Mouse (Mus musculus) CD4-positive helper T cell, adult 2 months (primary cell): ENCODE data around the gene Il13.
A peak's percentile ranks its signal among the peaks of the same experiment; 100 is the strongest.

ENCODE experiments used
- DNase-seq: peaks from one replicate; pipeline ENCODE4 v3.0.0-alpha.2; 2012; ENCODE audit warnings: low read depth, missing footprints, low spot score

Gene Il13

DNA sequence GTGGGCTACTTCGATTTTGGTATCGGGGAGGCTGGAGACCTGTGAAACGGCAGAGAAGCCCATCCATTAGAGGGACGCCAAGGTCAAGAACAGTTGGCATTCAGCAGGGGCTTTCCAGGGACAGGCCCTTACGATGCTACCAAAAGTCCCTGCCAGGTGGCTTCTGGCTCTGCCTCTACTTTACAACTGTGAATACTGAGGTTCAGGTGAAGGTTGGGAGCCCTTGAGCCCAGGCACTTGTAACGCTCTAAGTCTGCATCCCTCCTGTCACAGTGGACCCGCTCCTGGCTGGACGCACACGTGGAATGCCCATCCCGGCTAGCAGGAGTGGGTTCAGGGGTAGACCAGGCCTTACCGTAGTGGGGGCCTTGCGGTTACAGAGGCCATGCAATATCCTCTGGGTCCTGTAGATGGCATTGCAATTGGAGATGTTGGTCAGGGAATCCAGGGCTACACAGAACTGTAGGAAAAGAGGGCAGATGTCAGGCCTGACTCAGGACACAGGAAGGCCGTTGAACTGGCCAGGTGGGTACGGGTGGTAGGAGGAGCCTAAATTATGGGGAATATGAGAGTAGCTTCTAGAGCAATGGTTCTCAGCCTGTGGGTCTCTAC, 2.3 kb downstream of the Il13 start:
- no peak for DNase-seq

DNA sequence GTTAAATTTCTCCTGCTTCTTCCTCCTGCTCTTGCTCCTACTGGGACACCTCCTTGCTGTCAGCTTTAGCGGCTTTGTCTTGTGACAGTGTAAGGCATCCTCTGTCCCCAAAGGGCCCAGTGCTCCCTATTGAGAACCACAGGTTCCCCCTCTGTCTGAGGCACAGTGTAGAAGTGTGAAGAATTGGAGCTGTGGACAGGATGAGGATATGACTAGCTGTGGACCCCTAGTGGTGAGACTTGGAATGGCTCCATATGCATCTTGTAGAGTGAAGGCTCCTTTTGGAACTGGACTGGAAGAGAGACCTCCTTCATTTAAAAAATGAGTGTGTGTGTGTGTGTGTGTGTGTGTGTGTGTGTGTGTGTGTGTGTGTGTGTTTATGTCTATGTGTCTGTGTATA, 6.6 kb downstream of the Il13 start:
- peak; percentile 83 for DNase-seq

DNA sequence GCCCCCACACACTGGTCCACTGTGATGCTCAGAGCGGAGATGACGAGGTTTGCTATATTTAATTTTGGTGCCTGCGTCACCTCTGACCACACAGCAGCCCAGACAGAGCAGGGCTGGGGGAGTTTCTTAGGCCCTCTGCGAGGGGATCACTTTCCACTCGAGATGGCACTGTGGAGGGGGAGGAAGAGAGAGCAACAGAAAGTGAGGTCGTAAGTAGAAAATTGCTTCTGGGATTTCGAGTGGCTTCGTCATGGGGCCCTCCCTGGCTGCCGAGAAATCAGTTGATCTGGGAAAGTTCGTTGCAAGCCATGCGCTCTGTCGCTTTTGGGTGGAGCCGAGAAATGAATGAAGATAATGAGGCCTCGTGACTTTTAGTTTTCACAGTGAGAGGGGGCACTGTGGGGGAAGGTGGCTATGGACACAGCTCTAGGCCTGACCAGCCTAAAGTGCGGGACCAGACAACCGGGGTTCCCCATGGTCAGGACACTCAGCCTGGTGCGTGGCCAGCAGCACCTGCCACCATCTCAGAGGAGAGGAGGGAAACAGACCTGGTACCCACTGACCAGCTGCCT, 7.6 kb downstream of the Il13 start:
- DNase-seq, result peak; percentile 74

DNA sequence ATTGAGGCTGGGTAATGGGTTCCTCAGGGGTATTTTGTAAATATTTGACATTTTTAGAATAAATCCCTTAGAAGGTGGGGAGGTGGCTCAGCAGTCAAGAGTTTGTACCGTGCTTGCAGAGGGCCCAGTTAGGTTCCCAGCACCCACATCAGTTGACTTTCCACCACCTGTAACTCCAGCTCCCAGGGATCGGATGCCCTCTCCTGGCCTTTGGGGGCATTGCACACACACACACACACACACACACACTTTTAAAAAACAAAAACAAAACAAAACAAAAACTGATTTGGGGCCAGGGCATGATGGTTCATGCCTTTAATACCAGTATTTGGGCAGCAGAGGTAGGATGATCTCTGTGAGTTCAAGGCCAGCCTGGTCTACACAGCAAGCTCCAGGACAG, 10.4 kb downstream of the Il13 start:
- DNase-seq, result no peak

DNA sequence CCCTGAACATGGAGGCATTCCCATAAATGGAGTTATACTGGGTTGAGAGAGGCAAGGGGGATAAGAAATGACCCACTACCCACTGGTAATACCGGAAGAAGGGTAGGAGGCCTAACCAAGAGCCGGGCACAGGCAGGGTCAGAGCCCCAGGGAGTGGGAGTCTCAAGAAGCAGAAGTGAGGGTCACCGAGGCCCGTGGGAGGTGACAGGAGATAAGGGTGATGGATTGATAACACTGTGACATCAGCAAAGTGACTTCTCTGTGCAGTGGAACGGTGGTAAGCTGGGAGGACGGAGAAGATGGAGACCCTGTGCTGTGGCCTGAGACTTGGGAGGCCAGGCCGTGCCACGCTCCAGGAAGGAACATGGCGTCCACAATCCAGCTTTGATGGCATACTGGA, 10.9 kb downstream of the Il13 start:
- no peak for DNase-seq

DNA sequence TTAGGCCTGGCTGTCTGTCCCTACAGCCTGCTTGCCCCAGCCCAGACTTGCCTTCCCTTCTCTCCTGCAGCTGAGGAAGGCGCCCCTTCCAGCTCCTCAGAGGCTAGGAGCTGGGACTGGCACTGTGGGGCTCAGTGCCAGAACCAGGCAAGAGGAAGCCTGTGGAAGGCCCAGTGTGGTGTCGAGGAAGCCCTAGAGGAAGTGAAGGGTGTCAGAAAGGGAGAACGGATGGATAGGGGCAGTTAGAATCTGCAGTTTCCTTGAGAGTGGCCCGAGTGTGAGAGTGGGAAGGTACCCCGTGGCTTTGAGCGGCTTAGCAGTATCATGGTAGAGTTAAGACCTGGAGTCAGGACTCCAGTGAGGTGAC, 12.1 kb downstream of the Il13 start:
- DNase-seq, result no peak

DNA sequence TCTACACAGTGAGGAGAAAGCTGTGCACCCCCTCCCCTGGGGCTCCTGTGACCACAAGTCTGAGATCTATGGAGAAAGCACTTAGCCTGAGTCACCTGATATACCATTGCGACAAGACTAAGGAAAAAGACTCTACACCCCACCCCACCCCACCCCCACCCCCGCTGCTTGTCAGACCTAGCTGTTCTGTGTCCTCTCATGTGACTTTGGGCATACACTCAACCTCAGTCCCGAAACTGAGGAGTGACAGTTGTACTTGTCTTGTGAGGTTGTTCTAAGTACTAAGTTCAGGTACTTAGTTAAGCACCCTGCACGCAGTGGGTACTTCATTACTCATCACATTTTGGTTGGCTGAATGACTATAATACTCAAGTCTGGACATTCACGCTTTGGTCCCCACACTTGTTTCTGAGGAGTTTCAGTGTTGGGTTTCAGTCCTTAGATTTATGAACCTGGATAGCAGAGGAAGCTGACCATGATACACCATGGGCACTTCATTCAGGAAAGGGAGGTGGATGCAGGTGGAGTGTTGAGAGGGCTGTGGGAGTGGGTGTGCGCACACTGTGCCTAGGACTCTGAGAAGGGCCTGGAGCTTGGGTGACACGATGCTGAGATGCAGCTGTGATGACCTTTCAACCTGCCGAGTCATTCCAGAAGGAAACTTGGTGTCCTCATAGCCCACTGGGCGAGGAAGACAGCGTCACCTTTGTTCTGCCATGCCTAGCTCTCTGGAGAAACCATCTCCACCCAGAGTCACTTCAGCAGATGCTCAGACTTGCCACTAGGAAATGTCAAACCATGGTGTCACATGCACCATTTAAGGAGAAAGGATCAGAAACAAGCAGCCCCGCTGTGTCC, 12.7 kb downstream of the Il13 start:
- no peak for DNase-seq

DNA sequence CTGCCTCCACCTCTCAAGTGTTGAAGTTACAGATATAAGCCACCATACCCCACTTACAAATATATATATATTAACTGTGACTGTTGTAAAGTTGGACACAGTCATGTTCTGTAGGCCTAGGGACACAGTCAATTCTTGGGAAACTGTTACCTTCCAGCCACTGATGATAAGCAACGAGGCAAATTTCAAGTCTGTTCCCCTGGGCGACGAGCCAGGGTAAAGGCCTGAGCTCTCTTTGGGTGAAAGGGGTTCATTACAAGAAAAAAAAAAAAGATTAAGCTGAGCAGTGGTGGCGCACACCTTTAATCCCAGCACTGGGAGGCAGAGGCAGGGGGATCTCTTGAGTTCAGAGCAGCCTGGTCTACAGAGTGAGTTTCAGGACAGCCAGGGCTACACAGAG, 14.4 kb downstream of the Il13 start:
- DNase-seq, result no peak

DNA sequence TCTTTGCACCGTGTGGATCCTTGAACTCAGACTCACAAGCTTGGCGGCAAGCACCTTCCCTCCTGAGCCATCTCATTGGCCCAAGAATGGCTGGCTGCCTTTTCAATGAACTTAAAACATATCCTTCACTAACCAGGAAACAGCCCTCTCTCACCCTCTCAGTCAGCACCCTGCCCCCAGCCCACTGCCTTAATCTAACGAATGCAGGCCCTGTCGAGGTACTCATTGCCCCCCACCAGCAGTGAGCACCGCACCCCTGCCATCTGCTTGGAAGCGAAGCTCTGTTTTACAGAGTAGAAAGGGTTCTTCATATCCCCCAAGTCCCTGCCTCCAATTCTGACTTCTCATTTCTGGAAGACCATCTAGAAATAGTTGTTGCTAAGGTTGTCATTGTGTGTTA, 15.1 kb downstream of the Il13 start:
- DNase-seq, result no peak

DNA sequence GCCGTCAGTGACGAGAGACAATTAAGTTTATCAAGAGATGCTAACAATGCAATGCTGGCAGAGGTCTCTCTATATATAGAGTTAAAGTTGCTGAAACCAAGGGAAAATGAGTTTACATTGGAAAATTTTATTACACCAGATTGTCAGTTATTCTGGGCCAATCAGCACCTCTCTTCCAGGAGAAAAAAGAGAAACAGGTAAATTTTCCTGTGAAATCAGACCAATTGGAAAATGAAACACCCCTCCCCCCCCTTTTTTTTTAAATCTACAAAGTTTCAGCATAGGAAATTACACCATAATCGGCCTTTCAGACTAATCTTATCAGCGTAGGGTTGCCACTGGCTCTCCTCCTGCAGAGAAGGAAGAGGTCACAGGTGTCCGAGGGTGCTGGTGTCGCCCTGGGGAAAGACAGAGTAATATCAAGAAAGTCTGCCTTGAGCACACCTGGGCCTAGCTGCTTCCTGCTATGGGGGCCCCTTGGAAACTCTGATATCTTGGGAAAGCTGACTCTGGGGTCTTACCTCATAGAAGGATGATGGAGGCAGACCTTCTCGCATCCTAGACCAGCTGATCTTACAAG, 15.8 kb downstream of the Il13 start, which contains the start of gene Il4:
Gene Il4, minus strand, starts transcription at position 51 of the 580 bp plus-strand sequence.
- no peak for DNase-seq

DNA sequence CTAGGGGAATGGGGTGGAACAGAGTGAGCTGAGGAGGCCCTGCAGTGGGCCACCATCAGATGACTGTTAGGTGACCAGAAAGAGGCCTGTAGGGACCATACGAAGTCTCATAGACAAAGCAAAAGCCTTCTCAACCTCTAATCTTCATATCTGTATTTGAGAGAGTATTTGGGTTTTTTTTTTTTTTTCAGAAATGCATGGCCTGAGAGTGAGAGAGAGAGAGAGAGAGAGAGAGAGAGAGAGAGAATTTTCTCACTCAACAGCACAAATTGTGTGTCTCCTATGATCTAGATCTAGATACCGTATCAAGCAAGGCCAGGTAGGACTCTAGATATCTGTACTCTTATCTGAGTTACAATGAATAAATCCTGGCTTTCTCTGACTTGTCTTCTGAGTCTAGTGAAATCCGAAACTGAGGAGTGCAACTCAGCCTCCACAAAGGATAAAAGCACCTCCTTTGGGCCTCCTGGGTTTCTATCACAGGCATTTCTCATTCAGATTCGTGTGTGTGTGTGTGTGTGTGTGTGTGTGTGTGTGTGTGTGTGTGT, 16.9 kb downstream of the Il13 start:
- peak; percentile 42 for DNase-seq

DNA sequence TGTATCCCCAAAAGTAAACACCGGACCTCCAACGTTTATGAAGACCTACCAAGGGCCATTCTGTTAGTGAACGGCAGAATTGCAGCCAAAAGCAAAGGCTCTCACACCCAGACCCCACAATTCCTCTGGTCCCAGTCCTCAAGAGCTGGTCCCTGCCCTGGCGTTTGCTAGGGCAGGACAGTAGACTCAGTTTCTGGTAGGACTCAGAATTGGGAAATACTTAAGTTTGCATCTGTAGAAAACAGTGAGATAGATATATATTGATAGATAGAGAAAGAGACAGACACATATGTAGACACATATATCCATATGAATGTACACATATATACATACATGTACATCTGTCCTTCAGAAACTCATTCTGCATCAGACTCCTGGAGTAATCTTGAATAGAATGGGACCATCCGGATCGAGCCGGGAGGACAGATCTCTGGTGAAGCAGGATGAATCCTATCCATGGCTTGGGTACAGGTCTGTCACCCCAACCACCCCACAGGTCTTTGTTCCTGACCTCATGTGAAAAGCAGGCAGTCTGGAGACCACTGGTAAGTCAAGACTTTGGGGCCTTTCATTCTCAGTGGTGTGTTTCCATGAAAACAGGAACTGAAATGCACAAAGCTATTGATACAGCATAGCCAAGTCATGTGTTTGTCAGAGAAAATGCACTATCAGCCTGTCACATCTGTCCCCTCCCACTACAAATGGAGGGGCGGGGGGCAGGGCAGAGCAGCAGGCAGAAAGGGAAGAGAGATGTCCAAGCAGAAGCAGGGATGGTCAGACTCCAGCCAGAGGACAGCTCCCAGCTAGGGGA, 17.5 kb downstream of the Il13 start:
- peak; percentile 74 for DNase-seq

DNA sequence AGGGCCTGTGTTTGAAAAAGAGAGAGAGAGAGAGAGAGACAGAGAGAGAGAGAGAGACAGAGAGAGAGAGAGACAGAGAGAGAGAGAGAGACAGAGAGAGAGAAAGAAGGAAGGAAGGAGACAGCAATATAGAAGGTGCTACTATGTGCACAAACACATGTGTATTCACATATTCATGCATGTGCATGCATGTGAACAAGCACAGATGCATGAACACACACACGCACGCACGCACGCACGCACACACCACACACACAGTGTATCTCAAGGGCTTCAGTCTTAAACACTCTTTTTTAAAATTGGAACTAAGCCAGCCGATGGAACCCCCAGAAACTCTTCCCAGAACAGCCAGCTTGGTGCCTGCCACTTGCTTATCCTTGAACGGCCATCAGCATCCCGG, 18.9 kb downstream of the Il13 start:
- DNase-seq, result no peak

DNA sequence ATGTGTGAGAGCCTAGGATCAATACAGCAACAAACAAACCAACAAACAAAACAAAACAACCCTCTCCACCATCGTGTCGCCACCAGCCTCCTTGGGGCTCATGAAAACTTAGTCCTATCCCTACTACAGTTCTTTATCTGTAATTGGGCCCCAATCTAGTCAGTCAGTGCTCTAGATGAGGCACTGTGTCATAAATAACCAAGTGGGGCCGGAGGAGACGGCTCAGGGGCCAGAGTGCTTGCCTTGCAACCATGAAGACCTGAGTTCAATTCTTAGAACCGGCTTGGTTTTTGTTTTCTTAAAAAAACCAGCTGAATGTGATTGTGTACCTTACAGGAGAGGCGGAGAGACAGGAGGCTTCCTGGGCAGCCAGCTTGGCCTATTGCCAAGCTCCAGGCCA, 19.3 kb downstream of the Il13 start:
- no peak for DNase-seq

DNA sequence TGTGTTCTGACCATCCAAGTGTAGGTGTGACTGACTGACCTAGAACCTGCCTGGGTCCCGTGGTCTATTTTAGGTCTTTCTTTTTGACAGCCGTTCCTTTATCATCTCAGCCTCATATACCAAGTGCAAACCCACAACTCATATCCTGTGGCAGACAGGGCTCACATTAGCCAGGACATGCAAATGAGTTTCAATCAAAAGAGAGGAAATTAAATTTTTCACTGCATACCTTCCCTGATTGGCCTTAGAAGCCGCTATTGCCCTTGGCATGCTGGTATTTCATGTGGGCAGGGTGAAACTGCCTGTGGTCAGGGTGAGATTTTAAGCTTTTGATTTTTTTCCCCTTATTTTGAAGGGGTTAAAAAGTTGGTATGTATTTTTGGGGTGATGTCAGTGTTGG, 24.8 kb downstream of the Il13 start:
- DNase-seq, result peak; percentile 66

DNA sequence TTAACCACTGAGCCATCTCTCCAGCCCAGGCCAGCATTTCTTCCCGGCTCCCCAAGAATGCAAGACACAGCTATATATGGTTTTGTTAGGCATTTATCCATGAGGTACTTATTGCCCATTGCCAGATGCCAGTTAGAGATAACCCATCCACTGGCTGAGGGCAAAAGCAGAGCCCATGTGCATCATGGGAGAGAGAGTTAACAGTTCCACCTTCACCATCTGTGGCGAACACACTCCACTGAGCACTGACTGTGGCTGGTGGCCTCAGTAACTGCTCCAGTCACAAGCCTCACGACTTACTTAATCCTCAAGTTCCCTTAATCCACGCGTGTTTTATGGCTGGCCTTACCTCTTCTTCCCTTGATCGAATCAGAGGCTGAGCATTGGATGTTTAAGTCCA, 25.3 kb downstream of the Il13 start:
- DNase-seq, result peak; percentile 39

DNA sequence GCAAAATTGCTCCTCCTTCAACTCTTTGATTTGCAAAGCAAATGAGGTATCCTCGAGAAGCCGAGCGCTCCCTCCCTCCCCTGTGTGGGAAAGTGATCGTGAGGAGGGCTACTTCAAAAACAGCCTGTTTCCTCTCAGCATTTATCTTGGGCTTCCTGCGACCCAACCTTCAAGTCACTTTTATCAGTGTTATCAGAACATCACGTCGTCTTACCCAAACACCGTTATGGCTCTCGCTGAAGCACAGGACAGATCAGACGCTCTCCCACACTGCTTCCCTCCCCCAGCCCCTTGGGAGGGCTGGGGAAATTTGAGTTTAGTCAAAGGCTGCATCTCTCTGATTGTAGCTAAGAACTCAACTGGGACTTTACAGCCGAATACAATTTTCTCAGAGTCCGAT, 28.9 kb downstream of the Il13 start:
- peak; percentile 79 for DNase-seq

DNA sequence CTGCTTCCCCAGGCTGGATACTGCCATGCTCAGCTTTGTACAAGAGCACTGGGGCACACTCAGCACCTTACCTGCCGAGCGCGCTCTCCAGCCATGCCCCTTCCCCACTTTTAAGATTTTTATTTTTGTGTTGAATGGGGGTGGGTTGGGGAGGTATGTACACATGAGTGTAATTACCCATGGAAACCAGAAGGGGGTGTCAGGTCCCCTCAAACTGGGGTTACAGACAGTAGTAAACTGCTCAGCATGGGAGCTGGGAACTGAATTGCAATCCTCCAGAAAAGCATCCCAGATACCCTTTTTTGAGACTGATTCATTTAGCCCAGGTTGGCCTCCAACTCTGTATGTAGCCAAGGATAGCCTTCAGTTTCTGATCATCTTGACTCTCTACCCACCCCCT, 29.5 kb downstream of the Il13 start:
- DNase-seq, result no peak

DNA sequence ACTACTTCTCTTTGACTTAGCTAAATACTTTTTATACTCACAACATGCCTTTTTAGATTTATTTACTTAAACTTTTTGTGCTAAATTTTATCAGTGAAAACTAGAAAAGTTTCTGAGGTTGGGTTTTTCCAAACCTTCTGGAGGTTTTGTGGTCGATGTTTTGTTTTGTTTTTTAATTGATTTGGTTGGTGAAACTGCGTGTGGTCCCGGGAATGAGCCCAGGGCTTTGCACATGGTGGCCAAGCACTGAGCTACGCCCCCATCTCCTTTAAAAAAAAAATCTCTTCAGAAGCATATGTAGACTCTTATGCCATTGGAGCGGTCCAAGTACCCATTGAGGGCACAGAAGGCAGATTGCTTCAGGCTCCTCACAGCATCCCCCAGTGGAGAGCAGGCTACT, 43.4 kb downstream of the Il13 start:
- DNase-seq, result peak; percentile 51

DNA sequence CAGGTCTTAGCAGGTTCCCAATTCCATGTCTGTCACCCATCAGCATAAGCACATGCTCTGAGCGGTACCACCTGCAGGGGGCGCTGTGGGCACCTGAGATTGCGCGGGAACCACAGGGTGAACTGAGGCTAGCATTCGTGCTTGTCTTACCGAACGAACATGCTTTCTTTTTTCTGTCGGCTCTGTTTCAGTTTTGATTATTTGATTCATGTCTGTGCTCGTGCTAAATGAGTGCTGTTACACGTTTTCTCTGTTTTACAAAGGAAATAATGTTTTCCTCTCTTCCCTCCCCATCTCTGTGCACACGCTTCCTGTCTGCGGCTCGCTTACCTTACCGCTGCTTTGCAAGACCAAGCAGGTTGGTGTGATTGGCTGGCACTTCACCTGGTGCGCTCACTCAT, 44.1 kb downstream of the Il13 start:
- peak; percentile 79 for DNase-seq

DNA sequence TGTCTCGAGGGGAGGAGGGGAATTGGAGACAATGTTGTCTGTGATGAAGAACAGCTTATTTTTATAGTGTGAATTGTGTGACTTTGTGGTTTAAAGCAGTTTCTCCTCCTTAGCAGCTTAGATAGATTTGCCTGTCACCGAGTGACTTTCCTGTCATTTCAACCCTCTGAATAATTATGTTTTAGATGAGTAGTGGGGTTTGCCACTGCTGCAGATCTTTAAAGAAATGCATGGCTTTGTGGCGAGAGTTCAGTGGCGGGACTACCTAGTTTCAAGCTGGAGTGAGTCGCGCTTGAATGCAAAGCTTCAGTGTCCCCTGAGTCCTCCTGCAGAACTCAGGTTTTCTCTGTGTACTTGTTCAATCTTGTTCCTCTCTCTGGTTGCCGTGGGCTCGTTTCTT, 46.2 kb downstream of the Il13 start:
- no peak for DNase-seq

DNA sequence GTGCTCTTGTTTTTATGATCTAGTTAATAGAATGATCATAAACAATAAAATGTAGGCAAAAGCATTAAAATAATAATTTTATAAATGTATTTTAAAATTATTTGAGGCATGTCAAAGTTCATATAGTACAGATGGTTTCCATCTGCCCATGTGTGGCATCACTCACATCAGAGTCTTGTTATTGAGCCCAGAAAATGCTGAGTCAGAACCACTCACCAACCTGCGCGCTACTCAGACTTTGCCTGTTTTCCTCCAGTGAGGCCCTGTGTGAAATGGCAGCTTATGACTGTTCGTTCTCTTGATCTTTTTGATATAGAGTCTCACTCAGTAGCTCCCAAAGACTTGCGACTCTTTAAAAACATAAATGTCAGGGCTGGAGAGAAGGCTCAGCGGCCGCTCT, 49.0 kb downstream of the Il13 start:
- DNase-seq, result no peak
